Mouse (Mus musculus) 416B (cell line): ENCODE measurements around the gene 4833439L19Rik.

Experiments used
- DNase-seq: peaks from one replicate; pipeline ENCODE4 v3.0.0; 2011; ENCODE audit warnings: low read depth

4833439L19Rik gene

DNA sequence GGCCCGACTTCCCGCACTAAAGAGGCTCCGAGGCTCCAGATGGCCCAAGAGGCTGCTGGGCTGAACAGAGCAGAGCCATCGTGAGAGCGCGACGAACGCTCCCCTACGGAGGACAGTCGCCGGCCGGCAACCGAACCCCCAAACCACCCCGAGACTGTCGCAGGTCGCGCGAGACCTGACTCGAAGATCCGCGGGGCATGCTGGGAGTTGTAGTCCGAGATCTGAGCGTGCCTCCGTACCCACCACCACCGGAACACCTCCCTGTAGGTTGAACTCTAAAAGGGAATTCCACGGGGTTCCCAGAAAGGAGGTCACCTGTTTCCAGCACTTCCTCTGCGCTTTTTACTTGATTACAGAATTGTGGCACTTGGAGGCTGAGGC, at the start of gene 4833439L19Rik:
4833439L19Rik (minus strand) TSS at position 235 of the 381 bp plus-strand sequence.
- DNase-seq: peak; percentile 93

DNA sequence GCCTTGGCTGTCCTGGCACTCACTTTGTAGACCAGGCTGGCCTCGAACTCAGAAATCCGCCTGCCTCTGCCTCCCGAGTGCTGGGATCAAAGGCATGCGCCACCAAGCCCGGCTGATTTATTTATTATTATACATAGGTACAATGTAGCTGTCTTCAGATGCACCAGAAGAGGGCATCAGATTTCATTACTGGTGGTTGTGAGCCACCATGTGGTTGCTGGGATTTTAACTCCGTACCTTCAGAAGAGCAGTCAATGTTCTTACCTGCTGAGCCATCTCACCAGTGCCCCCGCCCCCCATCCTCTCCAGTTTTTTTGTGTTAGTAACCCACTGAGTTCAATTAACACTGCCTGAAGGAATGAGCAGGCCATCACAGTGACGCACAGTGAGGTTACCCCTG, 47.9 kb upstream of the 4833439L19Rik start:
- peak; percentile 58 for DNase-seq

DNA sequence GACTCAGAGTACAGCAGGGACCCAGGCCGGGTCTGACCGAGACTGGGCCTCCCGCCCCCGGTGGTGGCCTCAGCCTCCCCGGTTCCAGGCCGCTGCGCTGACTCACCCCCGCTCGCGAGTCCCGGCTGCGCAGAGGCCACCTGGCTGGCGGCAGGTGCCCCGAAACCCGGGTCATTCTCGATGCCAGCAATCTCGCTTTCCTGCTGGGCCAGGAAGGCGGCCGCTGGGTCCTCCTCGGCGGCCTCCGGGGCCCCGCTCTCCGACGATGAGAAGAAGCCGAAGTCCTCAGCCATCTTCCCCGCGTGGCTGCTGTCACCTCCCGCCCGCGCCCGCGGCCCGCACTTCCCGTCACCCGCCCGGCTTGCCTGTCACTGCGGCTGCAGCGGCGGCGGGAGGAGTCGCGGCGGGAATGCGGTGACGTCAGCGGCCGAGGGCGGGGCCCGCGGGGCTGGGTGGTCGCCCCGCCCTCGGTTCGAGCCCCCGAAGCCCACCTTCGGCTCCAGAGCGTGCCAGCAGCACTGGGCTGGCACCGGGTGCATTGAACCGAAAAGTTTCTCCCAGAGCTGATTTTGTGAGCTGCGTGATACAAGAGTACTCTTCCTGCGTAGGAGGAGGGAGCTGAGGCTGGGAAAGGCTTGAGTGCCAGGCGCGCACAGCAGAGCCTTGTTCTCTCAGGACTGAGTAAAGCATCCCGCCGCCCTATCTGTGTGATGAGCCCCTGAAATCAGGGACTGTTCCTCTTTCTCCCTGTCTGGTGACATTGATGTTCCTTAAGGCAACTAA, 45.9 kb upstream of the 4833439L19Rik start, which contains the start of gene Cltb:
Cltb (minus strand) TSS at position 373 of the 783 bp plus-strand sequence.
- peak; percentile 60 for DNase-seq

DNA sequence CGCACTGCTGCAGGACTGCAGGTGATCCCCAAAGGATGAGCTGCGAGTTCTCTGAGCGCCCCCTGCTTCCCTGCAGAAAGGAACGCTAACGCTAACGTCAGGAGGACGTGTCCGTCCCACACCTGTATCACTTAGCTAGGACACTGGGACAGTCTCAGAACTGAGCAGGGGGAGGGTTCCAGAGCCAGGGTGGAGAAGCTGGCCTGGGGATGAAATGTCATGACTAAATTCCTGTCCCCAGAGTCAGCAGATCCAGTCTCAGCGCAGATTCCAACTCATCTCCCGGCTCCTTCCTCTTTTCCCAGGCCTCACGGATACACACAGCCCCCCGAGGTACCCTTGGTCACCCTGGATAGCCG, 45.4 kb upstream of the 4833439L19Rik start:
- peak; percentile 18 for DNase-seq

DNA sequence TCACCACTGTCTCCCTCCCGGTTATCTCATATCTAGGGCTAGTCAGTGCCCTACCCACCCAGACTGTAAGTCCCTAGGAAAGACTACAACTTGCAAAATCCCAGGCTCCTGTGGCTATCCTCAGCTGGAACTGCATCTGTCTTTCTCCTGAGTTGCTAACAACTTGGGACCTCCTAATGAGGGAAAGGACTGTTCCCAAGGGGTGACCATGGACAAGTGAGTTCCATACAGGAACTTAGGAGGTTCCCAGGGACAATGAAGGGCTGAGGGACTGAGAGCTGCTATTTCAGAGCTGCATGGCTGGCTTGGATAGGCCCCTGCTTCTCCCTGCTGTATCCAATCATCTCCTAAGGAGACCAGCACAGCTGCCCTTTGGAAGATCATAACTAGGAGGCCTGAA, 44.1 kb upstream of the 4833439L19Rik start:
- DNase-seq: no peak

DNA sequence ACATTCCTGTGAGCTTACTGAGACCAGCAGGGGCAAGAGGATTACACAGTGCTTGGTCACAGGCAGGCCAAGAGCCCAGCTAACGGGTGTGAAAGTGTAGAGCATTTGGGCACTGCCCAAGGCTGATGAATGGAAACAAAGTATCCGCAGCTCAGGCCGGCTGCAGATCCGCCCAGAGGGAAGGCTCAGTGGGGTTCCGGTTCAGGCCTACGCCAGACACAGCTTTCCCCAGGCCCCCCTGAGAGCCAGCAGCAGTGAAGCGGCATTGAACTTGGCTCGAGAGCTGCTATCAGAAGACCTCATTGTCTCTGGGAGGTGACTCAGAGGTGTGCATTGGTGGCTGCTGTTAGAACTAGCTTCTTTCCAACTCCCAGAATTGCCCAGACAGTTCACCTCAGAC, 43.4 kb upstream of the 4833439L19Rik start:
- no peak for DNase-seq

DNA sequence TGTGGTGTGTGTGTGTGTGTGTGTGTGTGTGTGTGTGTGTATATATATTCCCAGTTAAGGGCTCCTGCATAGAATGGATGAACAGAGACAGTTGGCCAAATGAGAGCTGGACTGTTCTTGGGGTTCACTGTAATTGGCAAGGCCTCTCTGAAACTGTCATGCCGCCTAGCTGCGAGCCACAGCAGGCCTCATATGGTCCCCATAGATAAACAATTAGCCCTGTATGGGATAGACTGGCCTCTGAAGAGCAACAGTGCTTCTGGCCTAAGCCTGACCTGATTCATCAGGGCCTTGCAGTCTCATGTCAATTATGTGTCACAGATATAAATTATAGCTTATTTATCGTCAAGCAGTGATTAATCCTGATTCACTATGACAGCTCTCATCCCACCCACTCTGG, 42.8 kb upstream of the 4833439L19Rik start:
- no peak for DNase-seq

DNA sequence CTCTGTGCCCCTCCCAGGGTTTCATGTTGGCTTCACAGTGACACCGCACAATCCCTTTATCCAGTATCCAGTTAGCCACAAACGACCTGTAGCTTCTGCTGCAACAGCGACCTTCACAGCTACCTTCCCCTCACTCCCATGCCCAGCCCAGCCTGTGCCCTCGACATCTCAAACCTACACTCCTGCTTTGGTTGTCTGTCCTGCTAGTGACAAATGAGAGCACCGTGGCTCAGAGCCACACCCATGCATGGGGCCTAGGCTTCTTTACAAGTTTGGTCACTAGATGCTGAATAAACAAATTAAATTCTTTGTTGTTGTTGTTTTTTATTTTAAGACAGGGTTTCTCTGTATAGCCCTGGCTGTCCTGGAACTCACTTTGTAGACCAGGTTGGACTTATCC, 42.0 kb upstream of the 4833439L19Rik start:
- DNase-seq: no peak

DNA sequence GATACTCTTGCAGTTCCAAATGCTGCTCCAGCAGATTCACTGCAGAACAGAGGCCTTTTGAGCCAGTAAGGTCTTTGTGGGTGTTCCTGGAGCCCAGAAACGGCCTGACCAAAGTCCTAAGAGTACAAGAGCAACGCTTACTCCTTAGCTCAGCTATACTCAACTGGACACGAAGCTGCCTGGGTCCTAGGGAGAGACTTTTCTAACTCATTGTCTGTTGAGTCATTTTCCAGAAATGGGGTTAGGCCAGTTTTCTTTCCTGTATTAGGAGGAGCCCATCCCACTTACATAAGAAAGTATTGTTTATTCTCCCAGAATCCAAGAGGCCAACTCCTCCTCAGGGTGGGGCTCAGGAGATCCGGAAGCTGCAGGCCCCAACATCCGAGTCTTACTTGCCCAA, 40.2 kb upstream of the 4833439L19Rik start:
- no peak for DNase-seq

DNA sequence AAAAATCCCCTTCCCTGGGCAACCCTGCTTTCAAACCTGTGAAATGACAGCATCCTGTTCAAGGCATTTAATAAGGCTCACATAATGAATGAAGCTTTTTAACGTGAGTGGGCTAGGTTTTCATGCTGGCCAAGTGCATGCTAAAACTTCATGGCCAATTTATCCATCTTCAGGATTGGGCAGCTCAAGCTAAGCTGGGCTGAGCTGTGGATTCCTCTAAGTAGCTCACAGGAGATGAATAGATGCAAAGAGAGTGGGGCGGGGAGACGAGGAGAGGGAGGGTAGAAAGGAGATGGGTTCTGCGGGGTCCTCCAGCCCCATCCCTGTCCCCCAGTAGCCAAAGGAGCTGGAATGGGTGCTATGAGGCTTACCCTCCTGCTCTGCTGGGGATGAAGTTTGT, 39.0 kb upstream of the 4833439L19Rik start:
- DNase-seq: no peak

DNA sequence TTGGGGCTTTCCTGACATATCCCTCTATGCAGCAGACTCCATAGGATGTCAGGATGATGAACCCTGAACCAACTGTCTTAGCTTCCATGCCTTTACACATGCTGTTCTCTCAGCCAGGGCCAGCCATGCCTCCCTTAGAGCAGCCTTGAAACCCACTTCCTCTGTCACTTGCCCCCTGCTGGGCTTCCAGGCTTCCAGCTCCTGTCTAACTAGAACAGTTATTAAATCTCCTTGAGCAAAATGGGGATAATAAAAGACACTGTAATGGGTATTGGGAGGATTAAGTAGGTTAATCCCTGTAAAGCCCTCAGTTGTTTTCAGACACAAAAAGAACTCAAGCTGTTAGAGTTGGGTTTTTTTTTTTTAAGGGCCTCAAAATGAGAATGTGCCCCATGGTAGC, 38.3 kb upstream of the 4833439L19Rik start:
- DNase-seq: no peak

DNA sequence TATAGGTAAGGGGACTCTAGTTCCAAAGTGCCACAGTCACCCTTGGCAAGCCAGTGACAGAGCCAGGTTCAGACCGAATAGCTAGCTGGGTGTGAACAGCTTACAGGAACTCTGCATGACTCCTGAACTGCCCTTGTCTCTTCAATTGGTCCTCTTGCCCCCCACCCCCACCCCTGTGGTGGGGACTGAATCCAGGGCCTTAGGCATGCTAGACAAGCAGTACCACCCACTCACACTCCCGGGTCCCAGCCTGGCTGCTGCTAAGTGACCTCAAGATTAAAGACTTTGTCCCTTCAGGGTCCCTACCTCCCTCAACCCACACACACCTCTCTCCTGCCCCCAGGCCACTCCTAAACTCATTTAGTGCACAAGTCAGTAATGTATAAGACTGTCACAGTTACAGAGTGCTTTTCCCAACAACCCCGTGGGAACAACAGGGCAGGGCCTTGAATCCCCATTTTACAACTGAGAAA, 37.4 kb upstream of the 4833439L19Rik start:
- no peak for DNase-seq

DNA sequence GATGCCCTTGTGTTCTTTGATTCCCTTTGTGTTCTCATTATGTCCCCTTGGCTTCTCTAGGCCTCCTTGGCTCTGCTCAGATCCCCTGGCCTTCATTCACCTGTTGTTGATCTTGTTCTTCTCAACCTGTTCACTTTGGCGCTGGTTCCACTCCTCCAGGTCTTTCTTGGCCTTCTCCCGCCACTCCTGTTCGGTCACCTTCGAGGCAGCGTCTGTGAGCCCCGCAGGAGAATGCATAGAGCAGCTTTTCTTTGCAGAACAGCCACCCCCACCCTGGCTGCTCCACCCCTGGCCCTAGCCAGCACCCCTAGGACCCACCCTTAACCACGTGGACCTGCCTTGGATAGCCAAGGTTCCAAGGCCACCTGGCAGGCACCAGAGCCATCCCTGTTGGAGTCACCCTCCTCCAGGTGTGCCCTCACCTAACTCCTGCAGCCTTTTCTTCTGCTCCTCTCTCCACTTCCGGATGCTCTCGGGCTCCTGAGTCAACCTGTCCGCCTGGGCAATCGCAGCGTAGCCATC, 33.4 kb upstream of the 4833439L19Rik start:
- no peak for DNase-seq

DNA sequence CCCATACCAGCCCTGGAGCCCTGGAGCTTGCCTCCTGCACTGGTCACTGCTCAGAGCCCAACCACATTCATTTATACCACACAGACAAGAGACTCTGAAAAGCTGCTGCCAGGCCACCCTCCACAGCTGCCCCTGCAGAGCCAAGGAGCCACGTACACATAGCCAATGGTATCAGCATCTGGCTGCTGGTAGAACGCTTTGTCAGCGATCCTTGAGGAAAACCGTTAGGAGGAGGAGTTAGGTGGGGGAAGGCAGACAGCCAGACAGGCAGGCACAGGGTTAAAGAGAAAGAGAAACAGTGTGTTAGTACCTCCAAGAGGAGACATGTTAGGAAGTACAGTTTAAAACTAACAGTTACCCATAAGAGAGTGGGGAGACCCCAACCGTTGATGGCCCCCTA, 31.6 kb upstream of the 4833439L19Rik start:
- no peak for DNase-seq

DNA sequence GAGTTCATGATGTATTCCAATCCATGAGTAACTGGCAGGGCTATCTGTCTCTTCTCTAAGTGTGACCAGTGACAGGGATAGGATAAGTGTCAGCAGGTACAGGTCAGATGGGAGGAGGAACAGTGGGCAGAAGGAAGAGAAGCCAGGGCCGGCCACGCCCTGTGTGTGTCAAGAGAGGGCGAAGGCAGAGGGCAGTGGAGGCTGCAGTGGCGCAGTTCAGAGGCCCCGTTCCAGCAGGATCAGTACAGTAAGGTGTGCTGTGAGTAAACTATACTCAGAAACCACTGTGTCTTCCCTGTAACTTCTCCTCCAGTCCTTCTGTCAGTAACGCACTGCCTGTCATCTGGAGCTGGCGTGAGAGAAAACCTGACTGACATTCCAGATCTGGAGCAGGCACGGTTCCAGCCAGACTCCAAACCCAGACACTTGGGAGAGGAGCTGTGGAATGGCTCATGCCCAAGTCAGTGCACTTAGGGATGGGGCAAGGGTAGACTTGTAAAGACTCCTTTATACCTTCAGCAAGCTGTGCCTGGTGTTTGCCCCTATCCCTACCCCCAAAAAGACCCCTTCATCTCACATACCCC, 31.0 kb upstream of the 4833439L19Rik start:
- DNase-seq: no peak

DNA sequence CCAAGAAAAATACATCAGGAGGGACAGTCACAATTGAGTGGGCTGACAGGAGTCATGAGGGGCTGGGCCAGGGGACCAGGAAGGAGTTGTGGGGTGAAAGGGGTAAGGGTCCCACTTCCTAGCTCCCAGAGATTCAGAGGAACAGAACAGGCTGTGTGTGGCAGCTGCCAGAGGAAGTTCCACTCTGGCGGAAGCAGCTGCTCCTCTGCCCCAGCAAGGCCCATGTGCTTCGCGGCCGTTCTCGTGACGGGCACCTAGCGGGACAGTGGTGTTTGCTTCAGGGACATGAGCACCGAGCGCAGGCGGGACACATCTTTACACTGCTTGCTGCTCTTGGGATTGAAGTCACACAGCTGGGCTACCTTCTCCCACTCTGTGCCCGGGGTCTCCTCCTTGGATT, 28.4 kb upstream of the 4833439L19Rik start:
- no peak for DNase-seq

DNA sequence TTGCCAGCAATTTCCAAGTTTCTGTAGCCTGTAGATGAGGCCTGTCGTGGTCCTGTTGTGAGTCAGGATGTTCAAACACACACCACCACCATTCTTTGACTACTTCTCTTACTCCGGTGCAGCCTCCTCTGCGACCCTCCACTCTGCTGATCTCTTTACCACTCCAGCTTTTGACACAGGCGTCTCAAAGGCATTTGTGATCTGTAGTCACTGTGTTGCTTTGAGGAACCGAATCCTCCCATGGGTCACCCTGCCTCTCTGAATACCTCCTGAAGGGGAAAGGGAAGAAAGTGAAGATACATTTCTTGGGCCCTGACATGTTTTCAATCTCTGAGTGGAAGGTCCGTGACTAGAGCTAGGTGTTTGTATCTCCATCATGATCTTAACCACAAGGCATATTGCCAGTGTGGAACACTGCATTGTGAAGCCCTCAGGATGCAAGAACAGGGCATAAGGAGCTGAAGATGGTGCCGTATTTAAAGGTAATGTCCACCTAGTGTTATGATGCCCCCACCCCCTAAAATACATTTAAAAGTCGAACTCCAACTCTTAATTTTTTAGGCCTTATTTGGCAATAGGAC, 26.6 kb upstream of the 4833439L19Rik start:
- DNase-seq: no peak

DNA sequence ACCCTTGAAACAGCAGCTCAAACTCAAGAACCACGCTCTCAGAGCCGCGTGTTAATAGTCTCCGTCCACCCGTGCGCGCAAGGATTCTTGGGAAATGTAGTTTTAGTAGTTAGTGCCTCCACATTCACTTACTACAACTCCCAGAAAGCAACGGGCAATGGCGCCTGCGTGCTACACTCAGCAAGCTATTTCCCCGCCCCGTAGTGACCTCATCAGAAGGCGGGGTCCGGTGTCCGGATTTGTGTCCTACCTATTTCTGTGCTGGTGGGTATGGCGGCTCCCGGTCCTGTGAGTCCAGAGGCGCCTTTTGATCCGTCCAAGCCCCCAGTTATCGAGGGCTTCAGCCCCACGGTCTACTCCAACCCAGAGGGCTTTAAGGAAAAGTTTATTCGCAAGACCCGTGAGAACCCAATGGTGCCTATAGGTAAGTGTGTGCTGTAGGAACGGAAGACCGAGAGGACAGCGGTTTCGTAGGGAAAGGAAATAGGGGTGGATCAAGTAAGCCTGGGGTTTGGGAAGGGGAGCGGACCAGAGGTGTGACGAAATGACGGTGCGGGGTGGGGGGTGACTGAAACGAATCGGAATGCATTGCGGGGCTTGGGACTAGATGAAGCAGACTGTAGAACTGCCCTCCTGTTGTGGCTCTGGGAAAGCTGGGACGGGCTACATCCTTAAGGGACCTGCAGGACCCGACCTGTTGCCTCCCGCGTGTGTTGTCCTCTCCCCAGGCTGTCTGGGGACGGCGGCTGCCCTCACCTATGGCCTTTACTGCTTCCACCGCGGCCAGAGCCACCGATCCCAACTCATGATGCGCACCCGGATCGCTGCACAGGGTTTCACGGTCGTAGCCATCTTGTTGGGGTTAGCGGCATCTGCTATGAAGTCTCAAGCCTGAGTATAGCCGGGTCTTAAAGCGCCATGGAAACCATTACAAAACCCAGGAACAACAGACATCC, 25.0 kb upstream of the 4833439L19Rik start, which contains the start of the genes Nop16 and Higd2a:
Nop16 (minus strand) TSS at position 95 of the 956 bp plus-strand sequence.
Higd2a (plus strand) TSS at position 212 of the 956 bp plus-strand sequence.
- peak; percentile 99 for DNase-seq

DNA sequence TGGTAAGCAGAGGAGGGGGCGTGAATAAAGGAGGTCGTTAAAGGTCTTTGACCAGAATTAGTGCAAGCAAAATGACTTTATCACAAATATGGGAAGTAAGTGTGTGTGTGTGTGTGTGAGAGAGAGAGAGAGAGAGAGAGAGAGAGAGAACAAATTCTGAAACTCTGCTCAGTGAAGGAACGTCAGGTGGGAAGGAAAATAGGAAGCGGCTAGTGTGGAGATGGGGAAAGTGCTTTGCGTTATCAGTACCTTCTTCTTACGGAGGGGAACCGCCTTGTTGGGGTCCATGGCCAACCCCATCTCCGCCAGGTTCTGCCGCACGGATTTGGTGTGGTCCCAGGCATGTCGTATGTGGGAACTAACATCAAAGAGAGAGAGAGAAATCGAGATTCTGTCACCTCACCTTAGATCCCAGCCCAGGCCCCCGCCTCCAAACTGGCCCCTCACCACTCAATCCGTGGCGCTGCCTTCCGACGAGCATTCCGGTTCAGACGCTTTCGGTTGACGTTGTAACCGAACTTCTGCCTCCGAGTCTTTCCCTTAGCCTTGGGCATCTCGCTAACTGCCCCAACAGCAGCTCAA, 24.3 kb upstream of the 4833439L19Rik start:
- DNase-seq: no peak

DNA sequence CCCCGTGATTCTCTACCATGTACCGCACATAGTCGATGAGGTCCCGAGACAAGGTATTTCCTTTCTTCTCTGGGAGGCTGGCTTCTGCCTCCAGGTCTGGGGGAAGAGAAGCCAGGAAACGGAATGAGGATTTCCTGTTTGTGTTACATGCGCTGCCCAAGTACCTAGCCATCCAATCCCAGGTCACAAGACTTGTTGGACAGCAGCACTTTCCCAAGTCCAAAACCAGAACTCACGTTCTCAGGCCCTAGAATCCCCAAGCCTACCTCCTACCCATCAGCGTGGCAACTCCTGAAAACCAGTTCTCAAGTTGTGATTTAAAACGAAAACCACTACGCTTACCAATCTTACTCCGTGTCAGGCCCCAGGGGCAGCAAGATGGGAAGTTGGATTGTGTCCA, 20.6 kb upstream of the 4833439L19Rik start:
- no peak for DNase-seq

DNA sequence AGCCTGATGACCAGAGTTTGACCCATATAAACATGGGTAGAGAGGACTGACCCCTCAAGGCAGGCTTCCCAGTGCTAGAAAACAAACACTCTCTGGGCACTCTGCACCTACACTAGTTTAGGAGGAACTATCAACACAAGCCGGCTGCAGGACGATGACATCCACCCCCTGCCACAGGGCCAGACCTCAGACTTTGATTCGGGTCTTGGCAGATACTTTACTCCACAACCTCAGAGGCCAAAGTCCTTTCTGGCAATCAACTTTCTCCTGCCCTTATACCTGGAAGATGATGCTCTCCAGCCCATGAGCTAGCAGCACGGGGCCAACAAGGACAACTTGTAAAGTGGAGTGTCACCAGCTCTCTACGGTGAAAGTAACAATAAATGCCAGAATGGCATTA, 17.6 kb upstream of the 4833439L19Rik start:
- DNase-seq: no peak
